Mouse (Mus musculus): ENCODE results near the gene Dpysl5.
A peak's percentile ranks its signal among the peaks of the same experiment; 100 is the strongest.
"Not testable (repeated sequence)": the region's sequence is repeated elsewhere in the genome, so short reads cannot be mapped to it uniquely, and the experiment has no call there.

Gene Dpysl5

DNA sequence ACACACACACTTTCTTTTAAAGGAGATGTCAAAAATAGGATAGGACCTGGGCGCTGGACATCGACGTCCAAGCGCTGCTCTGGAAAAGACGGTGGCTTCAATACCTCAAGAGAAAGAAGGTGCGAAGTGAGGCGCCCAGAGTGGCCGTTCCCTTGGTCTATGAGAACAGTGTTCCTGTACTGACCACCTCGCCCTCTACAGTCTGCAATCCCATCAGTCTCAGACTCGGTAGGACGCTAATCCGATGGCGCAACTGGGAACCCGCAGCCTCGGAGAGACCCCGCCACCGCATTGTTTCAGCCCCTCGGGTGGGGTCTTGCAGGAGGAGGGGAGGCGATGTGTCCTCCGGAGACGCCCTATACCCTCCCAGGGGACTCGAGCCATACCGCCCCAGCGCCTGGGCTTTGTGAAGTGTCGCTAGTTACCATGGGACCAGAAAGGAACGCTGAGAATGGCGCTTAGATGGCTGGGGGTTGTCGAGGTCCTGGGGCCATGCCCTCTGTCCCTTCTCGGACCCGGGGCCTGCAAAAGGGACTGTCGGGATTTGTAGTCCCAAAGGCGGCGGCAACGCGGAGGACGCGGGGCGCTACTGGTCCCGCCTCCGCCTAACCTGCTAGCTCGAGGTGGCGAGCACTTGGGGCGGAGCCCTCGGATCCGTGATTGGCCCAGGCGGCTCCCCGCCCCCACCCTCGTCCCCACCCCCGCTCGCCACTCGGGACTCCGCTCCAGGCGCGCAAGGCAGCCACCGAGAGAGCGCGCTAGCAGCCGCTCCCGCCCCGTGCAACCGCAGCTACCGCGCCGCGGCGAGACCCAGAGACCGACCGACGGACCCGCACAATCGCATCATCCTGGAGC lies at the start of gene Dpysl5:
TSS of gene Dpysl5 (plus strand) at position 418 of the 855 bp plus-strand sequence.
- DNase-seq (ENCODE audit: low read depth, low spot score), result peak; percentile 77

DNA sequence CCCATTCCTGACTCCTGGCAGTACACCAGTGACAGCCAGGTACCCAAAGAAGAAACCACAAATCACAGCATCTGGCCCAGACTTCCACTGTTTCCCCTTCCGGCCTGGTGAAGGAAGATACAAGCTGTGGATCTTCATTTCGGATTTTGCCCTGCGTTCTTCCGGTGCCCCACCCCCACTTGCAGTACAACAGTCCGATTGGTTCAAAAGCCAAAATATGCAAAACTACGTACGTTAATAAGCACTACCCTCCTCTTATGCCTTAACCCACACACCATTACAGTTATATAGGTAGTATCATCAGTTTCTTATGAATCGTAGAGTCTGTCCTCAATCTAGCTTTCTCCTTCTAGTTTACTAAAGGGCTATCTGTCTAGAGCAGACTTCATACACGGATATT lies 46.0 kb upstream of the Dpysl5 start:
- DNase-seq (ENCODE audit: low read depth, low spot score), result no peak

DNA sequence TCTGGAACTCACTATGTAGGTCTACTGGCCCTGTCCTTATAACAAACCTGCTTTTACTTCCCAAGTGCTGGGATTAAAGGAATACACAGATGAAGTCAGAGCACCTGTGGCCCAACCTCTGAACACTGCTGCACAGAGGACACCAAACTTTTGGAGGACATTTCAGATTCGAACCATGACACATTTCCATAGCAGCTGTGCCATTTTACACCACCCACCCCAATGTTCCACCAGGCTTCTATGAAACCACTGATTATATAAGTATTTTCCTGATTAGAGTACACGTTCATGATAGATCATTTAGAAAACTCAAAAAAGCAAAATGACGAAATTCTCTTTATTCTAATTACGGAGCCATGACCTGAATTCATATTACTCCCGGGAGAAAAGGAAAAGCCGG lies 45.4 kb upstream of the Dpysl5 start:
- no peak for DNase-seq (ENCODE audit: low read depth, low spot score)

DNA sequence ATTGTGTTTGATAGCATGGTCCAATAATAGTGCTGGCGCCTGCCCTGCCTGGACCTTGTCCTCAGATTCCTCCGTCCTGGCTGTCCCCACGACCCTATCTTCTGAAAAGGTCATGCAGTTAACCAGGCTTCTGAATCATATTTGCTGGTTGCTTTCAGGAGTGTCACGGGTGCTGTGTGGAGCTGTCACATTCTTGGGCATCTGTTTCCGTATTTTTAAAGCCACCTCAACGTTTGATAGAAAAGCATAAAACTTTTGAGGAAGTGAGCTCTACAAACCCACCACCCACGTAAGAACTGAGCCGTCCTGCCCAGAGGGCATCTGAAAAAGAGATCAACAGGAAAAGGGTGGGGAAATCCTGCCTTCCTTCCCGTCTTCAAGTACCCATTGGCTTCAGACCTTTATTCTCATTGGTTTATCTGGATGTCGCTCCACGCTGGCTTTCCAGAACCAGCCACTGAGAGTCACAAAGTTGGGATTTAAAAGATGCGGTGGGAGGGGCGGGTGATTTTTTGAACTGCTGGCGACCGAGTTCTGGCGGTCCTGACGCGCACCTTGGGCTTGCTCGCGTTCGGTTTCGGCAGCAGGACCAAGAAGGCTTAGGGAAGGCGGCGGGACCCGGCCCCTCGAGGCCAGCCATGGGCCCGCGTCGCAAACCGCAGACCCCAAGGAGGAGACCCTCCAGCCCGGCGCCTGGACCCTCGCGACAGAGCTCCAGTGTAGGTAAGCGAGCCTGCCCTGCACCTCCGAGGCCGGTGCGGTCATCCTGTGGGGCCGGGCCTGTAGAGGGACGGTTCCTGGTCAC lies 44.8 kb upstream of the Dpysl5 start, which contains the start of gene Cenpa:
TSS of gene Cenpa (plus strand) at position 387 of the 805 bp plus-strand sequence.
- DNase-seq (ENCODE audit: low read depth, low spot score), result peak; percentile 88

- DNase-seq (ENCODE audit: low read depth, low spot score), result no peak
Measured at GRCm38 (mm10) chr5:30667215-30667614, 44.1 kb upstream of the Dpysl5 start.

DNA sequence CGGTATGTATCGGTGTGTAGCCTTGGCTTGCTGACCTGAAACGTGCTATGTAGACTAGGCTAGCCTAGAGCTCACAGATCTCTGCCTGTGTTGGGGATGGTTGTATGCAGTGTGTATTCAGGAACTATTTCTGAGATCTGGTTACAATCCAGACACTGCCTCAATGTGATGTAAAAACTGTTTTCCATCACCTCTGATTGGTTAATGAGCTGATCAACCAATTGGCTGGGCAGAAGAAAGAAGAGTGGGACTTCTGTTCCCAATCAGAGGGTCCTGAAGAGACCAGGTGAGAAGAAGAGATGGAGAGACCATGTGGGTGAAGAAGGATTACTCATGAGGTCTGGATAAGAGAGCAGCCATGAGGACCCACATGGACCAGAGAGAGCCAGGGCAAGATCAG lies 43.7 kb upstream of the Dpysl5 start:
- DNase-seq (ENCODE audit: low read depth, low spot score), result no peak

- DNase-seq (ENCODE audit: low read depth, low spot score), result no peak
Measured at GRCm38 (mm10) chr5:30668637-30669495, 42.5 kb upstream of the Dpysl5 start.

- no peak for DNase-seq (ENCODE audit: low read depth, low spot score)
Measured at GRCm38 (mm10) chr5:30669496-30669830, 41.9 kb upstream of the Dpysl5 start.

DNA sequence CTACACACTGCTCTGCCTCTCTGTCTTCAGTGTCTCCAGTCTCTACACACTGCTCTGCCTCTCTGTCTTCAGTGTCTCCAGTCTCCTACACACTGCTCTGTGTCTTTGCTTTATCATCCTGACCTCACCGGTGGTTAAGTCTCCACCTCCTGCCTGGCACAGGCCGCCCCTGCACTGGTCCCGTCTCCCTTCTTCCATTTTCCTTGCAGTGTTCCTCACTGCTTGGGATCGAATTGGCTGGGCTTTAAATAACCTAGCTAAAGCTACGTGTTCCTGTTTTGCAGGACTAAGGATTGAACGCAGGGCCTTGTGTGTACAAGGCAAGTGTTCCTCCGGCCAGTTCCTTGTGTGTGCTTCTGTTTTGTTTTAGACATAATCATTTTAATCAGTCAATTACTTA lies 41.3 kb upstream of the Dpysl5 start:
- DNase-seq (ENCODE audit: low read depth, low spot score), result no peak

DNA sequence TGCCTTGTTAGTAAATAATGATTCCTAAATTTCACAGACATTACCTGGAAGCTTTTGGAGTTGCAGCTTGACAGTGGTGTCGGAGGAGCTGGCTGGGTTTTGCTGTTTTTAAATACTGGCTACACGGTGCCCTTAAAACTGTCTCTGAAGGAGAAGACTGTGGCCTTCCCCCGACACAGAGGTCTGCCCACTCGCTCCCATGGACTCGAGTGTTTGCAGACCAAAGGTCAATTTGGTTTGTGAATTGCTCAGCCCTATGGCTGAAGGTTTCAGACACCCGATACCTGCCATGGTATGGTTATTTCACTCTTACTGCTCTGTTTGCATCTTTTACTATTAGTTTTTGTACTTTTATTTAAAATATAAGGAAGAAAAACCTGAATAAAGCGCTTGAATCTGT lies 37.4 kb upstream of the Dpysl5 start:
- DNase-seq (ENCODE audit: low read depth, low spot score), result no peak

GRCm38 (mm10) chr5:30676800-30677199 lies 34.6 kb upstream of the Dpysl5 start:
- DNase-seq (ENCODE audit: low read depth, low spot score), result no peak

DNA sequence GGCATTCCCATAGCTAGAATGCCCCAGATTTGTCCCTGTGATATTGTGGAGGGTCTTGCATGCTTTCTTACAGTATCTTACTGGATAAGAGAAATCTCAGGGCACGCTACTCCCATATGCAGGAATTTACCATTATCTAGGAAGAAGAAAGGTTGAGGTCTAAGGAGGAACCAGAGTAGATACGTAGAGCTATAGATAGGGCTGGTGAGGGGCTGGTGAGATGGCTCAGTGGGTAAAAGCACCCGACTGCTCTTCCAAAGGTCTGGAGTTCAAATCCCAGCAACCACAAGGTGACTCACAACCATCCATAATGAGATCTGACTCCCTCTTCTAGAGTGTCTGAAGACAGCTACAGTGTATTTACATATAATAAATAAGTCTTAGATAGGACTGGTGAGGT lies 33.3 kb upstream of the Dpysl5 start:
- not testable (repeated sequence) for DNase-seq (ENCODE audit: low read depth, low spot score)

DNA sequence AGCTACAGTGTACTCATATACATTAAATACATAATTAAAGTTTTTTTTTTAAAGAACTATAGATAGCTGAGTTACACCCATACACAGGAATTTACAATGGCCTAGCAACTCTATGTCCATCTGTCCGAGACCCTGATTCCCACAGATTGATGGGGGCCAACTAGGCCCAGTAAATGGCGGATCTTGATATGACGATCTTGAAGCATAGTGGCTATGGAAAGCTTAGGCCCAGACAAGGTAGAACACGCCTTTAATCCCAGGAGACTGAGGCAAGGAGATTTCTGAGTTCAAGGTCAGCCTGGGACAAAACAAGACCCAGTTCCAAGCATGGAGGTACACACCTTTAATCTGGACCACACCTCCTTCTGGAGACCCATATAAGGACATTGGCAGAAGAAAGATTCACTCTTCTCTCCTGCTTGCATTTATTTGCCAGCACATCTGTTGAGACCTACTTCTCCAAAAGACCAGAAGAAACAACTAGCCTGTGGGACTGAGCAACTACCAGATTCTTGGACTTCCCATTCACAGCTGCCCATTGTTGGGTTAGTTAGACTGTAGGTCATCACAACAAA lies 32.6 kb upstream of the Dpysl5 start:
- no peak for DNase-seq (ENCODE audit: low read depth, low spot score)

DNA sequence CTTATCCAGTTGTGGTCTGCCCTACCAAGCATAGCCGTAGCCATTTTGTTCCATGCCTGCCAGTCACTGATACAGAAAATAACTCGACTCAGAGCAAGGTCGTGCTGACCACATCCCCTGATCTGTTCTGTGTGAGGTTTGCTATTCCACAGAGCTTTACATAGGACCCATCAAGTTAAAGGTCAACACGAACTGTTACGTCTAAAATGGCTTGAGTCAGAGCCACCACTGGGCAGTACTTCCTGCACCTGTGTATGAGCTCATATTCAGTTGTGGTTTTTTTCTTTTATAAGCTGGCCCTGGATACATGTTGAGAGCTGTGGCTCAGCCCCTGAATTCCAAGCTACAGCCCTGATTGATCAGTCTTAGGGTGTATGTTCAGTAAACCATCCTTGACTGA lies 31.8 kb upstream of the Dpysl5 start:
- DNase-seq (ENCODE audit: low read depth, low spot score), result no peak

DNA sequence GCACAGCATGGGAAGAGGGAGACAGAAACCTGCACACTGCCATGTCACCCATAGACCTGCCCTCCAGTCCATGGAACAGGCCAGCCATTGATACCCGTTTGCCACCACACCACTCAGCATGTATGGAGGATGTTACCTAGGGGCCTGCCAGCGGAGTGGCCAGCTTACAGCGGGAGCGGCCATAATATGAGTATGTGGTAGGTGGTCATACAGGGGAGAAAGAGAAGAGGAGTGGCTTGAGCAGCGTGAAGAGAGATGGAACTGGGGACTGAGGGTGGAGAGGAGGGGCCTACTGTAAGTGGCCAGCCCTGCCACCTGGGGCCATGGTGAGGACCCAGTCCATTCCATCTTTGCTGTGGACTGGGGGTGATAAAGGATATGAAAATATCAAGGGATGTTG lies 29.4 kb upstream of the Dpysl5 start:
- no peak for DNase-seq (ENCODE audit: low read depth, low spot score)

DNA sequence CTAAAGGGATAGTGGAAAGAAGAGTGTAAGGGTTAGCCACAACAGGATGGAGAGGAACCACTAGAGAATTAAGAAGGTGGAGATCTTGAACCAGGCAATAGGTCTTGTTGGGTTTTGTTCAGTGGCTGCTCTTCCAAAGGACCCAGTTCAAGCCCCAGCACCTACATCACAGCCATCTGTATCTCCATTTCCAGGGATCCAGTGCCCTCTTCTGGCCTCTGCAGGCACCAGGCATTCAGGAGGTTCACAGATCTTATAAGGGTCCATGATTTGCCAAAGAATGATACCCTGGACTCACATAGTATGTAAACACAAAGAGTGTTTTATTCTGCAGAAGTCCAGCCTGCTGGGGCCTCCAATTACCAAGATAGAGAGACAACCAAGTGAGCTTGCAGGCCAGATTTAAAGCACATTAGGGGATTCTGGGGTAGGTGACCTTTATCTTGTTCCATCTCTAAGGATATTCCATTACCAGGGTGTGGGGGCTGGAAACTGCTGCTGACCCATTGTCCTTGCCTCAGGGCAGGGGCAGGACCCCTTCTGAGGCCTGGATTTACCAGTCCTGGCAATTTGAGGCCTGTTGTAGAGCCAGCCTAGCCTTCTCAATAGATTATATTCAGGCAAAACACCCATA lies 28.3 kb upstream of the Dpysl5 start:
- no peak for DNase-seq (ENCODE audit: low read depth, low spot score)

DNA sequence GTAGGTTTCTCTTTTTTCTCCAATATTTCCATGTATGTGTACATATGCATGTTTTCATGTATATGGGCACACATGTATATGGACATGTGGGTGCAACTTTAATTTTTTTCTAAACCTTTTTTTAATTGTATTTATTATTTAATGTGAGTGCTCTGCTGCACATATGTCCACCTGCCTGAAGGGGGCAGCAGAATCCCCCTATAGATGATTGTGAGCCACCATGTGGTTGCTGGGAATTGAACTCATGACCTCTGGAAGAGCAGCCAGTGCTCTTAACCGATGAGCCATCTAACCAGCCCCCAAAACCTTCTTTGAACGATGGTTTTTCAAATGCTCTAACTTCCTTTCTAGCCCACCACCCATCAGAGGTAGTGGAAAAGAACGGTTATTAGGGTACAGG lies 27.4 kb upstream of the Dpysl5 start:
- no peak for DNase-seq (ENCODE audit: low read depth, low spot score)

DNA sequence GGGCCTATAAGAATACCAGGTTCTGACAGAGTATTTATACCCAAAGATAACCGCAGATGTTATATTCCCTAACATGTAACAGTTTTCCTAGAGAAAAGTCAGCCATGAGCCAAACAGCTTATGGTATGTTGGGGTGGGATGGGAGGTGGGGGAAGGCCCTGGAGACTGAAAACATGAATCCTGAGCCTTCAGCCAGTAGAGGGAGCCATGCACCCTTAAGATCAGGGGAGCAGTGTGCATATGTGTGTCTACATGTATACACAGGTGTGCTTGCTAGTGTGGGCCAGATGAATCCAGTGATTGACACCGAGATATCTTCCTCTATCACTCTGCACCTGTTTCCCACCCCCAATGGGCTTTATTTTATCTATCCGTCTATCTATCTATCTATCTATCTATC lies 24.6 kb upstream of the Dpysl5 start:
- DNase-seq (ENCODE audit: low read depth, low spot score), result no peak

DNA sequence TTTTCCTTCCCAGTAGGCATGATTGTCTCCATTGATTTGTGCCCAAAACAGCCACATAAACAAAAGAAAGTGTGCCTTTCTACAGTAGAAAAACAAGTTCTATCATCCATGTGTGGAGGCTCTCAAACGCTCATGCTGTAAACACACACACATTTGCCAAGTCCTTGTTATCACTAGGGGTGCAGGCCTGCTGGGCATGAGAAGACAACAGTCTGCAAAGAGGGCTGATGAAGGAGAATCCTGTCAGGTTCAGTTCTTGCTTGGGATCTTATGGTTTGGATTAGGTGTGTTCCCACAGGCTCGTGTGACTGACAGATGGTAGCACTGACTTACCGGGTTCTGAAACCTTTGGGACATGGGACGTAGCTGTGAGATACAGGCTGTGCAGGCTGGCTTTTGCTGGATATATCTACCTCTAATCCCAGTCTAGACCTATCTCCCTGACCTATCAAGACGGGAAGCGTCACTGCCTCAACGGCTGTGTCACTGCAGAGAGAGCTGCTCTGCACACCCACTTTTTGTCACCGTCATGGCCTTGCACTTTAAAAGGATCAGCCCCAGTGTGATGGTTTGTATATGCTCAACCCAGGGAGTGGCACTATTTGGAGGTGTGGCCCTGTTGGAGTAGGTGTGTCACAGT lies 10.9 kb upstream of the Dpysl5 start:
- DNase-seq (ENCODE audit: low read depth, low spot score), result no peak

GRCm38 (mm10) chr5:30701373-30701772 lies 10.0 kb upstream of the Dpysl5 start:
- not testable (repeated sequence) for DNase-seq (ENCODE audit: low read depth, low spot score)

DNA sequence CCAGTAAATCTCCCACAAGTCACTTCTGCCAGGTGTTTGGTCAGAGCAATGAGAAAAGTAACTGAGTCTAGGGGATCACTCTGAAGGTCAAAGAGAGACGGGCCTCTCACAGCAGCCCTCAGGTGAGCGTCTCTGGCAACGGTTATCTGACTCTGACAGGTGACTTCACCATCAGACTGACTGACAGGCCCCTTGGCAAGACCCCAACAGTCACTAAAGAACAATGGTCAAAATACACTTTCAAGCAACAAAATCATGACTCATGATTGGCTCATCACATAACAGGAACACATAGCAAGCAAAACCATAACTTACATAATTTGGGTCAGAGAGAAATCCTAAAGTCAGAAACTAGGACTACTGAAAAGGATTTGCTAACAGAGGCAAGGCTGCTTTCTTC lies 9.5 kb upstream of the Dpysl5 start:
- no peak for DNase-seq (ENCODE audit: low read depth, low spot score)
